Mouse (Mus musculus) brain, embryonic 14.5 days (tissue): ENCODE data around the gene Npepl1. TPM values are rescaled to one million over a fixed set of nuclear protein-coding genes. Genes with fewer than 3 reads are reported as not detected.
A peak's percentile ranks its signal among the peaks of the same experiment; 100 is the strongest.

Experiments used
- DNase-seq: peaks from one replicate; pipeline ENCODE4 v3.0.0-alpha.2; 2011; ENCODE audit warnings: low read depth
- CTCF ChIP-seq: fragments of 200-500 bp; IDR thresholded peaks from 2 replicates; pipeline ENCODE4 v1.5.1; 2012; ENCODE audit warnings: inconsistent platforms, mild to moderate bottlenecking, moderate library complexity, borderline replicate concordance; ENCODE audit not compliant: insufficient read depth, insufficient read length; ENCODE audit errors: extremely low read depth
- POLR2A ChIP-seq: fragments of 200-500 bp; IDR thresholded peaks from 2 replicates; pipeline ENCODE4 v1.6.1; 2012; ENCODE audit warnings: mild to moderate bottlenecking, inconsistent platforms, borderline replicate concordance; ENCODE audit not compliant: poor library complexity, insufficient read depth, insufficient read length, severe bottlenecking; ENCODE audit errors: extremely low read depth
- polyA plus RNA-seq: library from polyadenylated mRNA; depleted of rRNA; stranded (reverse); fragments of >200 nt; gene quantifications from 2 replicates; pipeline ENCODE4 v1.2.3, GENCODE M21; 2012; rRNA removed

Npepl1 gene
- polyA plus RNA-seq, 1 experiment: 32.7 TPM

- DNase-seq: no peak
- TF ChIP-seq POLR2A (no peak), CTCF (no peak)
These were observed 22.3 kb downstream of the Npepl1 start for GRCm38 (mm10) chr2:174132413-174132969.

GRCm38 (mm10) chr2:174159035-174159434, 48.9 kb downstream of the Npepl1 start:
- TF ChIP-seq POLR2A (no peak), CTCF (no peak)
- peak; percentile 23 for DNase-seq

GRCm38 (mm10) chr2:174160461-174160860, 50.3 kb downstream of the Npepl1 start:
- no peak for DNase-seq
- TF ChIP-seq POLR2A (no peak), CTCF (no peak)

Other genes starting within 250 kb of the Npepl1 start
- gene Stx16, start 34.0 kb upstream of the Npepl1 start, polyA plus RNA-seq: 49.6 and 55.6 TPM in 2 replicates
- 1,690 and 2,178 TPM in 2 replicates for gene Gnas, start 174.0 kb downstream of the Npepl1 start, polyA plus RNA-seq
- gene Gm20721, start 236.4 kb downstream of the Npepl1 start, polyA plus RNA-seq: 0.53 and 0.71 TPM in 2 replicates